Mouse (Mus musculus) ovary, adult 2 months (tissue): ENCODE results near the gene Olfr862. TPM values are rescaled to one million over a fixed set of nuclear protein-coding genes. Genes with fewer than 3 reads are reported as not detected.

ENCODE experiments used
- polyA plus RNA-seq: library from polyadenylated mRNA; depleted of rRNA; stranded (reverse); fragments of >200 nt; gene quantifications from 2 replicates; pipeline ENCODE4 v1.2.3, GENCODE M21; 2012; rRNA removed

The Olfr862 gene
- not detected in 2 replicates for polyA plus RNA-seq

DNA sequence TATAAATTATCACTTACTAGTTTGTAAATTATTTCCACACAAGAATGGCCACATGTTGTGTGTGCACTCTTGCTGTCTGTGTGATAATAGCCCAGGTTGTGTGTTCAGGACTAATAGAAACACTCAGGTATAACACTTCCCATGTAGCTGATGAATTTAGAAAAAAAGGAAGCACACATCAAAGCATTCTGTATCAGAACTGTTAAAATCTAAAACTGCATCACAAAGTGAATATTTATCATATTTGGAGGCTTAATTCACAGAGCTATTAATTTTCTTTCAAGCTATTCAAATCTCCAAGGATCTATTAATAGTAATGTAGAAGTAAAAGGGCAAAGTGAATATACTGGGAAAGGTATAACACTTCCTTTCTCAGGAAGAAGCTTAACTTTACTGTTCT, at the start of gene Olfr862:
Gene Olfr862, minus strand, starts transcription at position 101 of the 400 bp plus-strand sequence.

DNA sequence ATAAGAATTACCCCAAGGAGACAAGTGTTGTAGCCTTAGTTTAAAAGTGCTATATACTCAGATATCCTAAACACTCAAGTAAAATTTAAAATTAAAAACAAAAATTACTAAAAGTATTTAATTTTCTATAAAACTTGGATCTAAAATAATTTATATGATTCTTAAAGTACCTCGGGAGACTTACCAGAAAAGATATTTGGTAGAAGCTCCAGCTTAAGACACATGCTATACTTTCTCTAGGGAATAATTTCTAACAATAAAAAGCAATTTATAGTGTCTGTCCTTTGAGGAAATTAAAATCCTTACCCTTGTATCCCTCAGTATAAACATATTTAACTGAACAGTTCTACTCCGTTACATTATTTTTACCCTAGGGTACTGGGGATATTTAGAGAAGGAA, 28.8 kb upstream of the Olfr862 start, which contains the start of gene Olfr77:
Gene Olfr77, plus strand, starts transcription at position 301 of the 400 bp plus-strand sequence.

GRCm38 (mm10) chr9:19849647-19850046, 38.2 kb downstream of the Olfr862 start, which contains the start of gene Olfr860:
TSS of gene Olfr860 (minus strand) at chr9:19849747.

Other genes with a start within 250 kb of the Olfr862 start
- not detected in 2 replicates for gene Olfr857, start 178.6 kb downstream of the Olfr862 start, polyA plus RNA-seq
- not detected in 2 replicates for gene Olfr58, start 107.7 kb downstream of the Olfr862 start, polyA plus RNA-seq
- gene Olfr859, start 83.1 kb downstream of the Olfr862 start, polyA plus RNA-seq, result not detected in 2 replicates
- not detected in 2 replicates for gene Olfr860, start 38.3 kb downstream of the Olfr862 start, polyA plus RNA-seq
- not detected in 2 replicates for gene Olfr77, start 28.9 kb upstream of the Olfr862 start, polyA plus RNA-seq
- gene Olfr866, start 140.0 kb upstream of the Olfr862 start, polyA plus RNA-seq, result not detected in 2 replicates
- not detected in 2 replicates for gene Olfr867, start 169.6 kb upstream of the Olfr862 start, polyA plus RNA-seq
- not detected in 2 replicates for gene Olfr868, start 210.6 kb upstream of the Olfr862 start, polyA plus RNA-seq
- not detected in 2 replicates for gene Olfr869, start 241.0 kb upstream of the Olfr862 start, polyA plus RNA-seq